Mouse (Mus musculus) small intestine, adult 2 months (tissue): ENCODE measurements at regions not wholly inside any gene's neighbourhood (a gene's known extent, or its start where the extent isn't known, plus 50 kb on each side); places are given as distances from the start of the nearest gene placed in this dataset.

Source experiments
- CTCF ChIP-seq: fragments of 200-500 bp; IDR thresholded peaks from 2 replicates; pipeline ENCODE4 v1.5.1; 2012; ENCODE audit warnings: low read depth, mild to moderate bottlenecking, control low read depth, inconsistent platforms, low read length, moderate library complexity, mixed read lengths; ENCODE audit not compliant: insufficient replicate concordance, insufficient read length; ENCODE audit errors: extremely low read depth
- POLR2A ChIP-seq: fragments of 200-500 bp; IDR thresholded peaks from 2 replicates; pipeline ENCODE4 v1.6.1; 2012; ENCODE audit warnings: low read depth, mild to moderate bottlenecking, control low read depth, inconsistent platforms, low read length, moderate library complexity

- no peak for TF ChIP-seq CTCF
- TF ChIP-seq POLR2A, result no peak
Measured at GRCm38 (mm10) chr7:68550330-68550729, 198.7 kb downstream of the Arrdc4 start.
